Mouse (Mus musculus) skeletal muscle tissue, adult 2 months (tissue): ENCODE results near the gene Ptbp3.

ENCODE experiments used
- DNase-seq: peaks from one replicate; pipeline ENCODE4 v3.0.0-alpha.2; 2012; ENCODE audit warnings: low read depth, low spot score

Gene Ptbp3

DNA sequence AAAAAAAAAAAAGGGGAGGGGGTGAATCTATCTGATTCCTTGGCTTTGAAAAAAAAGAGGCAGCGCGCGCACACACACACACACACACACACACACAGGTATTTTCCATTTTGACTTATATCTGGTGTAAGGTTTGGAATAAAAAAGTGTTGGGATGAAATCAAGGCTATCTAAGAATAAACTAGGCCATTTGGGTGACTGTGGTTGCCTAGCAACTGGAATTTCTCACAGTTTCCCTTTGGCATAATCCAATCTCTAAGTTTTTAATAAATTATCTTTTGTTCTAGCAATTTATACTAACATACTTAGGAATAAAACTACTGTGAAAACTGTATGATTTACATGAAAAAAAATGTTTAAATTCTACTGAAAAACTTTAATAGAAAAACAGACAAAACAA lies 42.5 kb downstream of the Ptbp3 start:
- DNase-seq: no peak

DNA sequence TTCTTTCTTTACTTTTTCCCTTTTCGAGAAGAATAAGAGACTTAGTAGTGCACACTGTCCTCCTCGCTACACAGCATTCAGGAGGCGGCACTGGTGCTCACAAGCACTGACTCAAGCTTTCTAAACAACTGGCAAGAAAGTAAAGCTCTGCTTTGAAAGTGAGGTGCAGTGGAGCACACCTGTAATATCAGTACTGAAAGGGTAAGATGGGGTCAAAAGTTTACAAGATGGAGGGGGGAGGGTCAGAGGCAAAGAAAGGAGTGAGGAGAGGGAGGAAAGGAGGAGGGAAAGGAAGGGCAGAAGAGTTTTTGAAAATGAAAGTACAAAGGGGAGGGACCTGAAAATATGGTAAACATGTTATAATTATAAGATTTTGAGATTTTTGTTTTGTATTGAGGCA lies 43.7 kb downstream of the Ptbp3 start:
- DNase-seq: no peak

DNA sequence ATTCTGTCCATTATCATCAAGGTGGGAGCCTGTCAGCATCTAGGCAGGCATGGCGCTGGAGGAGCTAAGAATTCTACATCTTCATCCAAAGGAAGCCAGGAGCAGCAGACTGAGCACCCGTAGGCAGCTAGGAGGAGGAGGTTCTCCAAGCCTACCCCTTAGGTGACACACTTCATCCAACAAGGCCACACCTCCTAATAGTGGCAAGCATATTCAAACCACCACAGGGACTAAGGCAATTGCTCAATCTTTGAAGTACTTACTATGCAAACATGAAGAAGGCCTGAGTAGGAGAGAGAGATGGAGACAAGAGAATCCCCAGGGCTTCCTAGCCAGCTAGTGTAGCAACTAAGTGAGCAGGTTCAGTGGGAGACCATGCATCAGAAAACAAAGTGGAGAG lies 58.1 kb downstream of the Ptbp3 start:
- no peak for DNase-seq

DNA sequence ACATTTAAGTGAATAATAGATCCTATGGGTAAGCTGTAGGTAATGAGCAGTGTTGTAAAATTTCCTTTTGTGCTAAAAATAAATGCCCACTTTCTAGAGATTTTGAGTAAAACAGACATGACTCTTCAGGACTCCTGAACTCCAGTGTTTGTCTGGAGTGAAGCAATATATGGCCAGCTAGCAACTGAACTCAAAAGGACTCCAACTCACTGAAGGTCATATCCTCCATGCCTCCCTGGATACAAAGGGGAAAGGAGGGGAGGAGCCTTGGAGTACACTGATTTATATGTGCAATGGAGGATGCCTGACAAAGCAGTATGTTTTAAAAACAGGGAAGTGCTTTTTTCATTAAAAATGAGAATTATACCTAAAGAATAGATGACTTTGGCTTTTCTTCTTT lies 77.9 kb downstream of the Ptbp3 start:
- no peak for DNase-seq

DNA sequence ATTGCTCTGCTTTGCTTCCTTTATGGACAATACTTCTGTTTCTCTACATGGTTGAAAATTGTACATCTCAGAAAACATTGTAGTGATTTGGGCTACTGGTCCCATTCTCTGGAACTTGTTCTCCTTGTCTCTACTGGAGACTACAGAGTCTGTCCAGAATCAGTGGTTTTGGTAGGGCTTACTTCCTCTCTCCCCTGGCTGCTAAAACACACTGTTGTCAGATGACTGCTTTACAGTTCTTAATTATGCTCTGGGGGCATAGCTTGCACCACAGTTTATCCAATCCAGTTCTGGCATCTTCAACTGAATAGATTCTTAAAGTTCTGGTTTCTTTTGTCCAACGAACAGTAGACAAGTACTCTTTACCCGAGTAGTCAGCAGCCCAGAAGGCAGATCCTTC lies 83.7 kb downstream of the Ptbp3 start:
- no peak for DNase-seq

DNA sequence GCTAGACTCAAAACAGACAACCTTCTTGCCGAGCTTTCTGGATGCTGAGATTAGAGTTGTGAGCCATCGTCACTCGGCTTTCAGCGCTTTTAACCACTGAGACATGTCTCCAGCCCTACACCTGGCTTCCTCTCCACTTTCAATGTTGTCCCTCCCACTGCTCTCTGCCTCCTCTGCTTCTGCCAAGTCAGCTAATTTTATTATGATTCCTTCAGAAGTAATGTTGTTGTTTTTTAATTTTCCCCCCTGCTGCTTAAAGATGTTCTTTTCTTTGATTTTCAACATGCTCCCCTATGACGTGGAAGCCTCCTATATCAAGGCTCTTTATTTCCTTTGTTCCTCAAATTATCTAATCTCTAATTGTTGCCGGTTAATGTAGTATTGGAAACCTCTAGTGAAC lies 84.5 kb downstream of the Ptbp3 start:
- no peak for DNase-seq

DNA sequence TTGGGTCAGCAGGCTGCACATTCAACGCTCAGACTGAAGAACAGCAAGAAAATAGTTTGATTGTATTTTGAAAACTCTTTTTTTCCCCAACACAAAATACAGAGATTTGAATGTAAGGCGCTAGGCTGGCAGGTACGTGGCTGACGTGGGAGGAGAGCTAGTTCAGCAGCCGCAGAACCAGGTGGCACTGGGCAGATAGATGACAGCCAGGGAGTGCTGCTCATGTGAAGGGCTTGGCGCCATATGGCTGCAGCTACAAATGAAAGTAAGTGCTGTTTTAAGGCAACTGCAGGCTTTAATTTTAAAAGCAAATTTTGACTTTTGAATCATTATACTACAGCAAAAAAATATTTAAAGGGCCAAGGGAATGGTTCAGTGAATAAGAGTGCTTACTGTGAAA lies 86.7 kb downstream of the Ptbp3 start:
- no peak for DNase-seq

DNA sequence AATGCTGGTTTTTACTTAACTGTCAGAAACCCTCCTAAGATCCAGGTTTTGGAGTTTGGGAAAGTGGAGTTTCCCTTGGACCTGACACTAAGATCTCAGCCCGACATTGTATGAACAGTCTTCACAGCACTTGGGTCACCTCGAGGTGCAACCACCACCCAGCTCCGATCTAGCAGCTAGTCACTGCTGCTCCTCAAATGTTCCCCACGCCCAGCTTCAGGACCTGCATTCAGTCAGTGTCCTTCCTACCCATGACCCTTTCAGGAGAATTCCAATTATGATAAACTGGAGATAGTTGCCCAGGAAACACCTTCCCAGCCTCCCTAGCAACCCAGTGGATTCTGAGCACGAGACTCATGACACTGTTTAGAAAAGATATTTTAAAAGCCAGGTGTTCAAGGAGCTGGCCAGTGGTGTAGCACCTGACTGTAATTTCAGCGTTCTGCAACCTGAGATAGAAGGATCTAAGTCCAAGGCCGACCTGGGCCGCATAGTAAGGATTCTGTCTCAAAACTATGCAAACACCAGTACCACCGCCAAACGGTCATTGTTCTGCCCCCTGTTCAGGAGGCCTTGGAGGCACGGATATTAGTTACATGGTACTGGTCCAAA lies 87.9 kb downstream of the Ptbp3 start:
- DNase-seq: no peak

DNA sequence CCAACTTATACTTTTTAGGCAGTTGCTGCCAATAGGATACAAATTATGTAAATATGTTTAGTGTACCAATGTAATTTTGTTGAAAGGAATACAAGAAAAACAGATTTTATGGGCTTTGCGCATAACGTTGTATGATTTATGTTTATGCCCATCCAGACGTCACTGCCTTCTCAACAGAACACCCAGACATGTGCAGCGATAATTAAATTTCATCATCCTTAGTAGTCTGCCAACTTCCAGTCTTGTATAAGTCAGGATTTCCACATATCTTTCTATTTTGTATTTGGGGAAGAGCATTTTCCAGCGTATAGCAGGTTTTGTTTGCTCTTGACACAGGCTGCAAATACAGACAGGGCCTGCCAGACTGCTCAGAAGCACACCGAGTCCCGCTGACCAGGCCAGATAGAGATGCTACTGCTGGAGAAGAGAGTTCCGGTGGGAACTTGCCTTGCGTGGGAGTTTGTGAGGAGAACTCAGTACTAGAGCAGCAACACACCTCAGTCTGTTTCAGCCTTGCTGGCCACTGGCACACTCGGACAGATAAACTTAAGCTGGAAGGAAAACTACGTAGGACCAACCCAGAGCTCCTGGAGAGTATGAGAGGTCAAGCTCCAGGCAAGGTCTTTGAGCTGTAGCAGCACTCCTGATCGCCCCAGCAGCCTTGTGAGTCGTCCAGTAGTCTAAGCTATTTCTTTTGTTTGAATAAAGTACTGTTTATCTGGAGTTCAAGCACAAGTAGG lies 89.8 kb downstream of the Ptbp3 start:
- no peak for DNase-seq

DNA sequence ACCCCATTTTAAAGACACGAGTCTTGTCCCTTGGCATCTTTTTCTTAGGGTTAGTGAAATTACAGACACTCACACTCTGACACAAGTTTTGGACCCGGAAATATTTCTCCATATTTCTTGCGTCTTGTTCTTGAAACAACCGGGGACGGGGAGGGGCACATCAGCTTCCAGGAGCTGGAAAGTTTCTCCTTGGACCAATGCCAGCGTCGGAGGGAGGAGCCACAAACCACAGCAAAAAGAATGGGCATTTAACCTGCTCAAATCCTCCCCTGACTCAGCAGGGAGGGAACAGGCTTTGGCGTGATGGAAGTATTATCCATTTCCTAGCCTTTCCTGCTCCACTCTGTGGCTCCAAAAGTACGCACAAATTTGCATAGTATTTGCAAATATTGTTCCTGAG lies 91.2 kb downstream of the Ptbp3 start:
- DNase-seq: peak; percentile 15

DNA sequence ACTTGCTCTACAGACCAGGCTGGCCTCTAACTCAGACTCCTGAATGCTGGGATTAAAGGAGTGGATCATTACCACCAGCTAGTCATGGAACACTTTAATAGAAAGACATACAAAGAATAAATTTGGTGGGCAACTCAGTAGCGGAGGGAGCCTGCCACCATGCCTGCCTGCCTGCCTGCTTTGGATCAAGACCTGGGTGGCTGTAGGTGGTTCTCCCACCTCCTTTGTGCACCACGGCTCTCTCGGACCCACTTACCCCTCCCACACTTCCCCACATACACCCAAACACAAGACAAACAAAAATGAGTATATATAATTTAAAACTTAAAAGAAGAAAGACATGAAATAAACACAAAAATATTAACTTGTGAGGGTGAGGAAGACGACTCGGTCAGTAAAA lies 92.1 kb downstream of the Ptbp3 start:
- DNase-seq: no peak

DNA sequence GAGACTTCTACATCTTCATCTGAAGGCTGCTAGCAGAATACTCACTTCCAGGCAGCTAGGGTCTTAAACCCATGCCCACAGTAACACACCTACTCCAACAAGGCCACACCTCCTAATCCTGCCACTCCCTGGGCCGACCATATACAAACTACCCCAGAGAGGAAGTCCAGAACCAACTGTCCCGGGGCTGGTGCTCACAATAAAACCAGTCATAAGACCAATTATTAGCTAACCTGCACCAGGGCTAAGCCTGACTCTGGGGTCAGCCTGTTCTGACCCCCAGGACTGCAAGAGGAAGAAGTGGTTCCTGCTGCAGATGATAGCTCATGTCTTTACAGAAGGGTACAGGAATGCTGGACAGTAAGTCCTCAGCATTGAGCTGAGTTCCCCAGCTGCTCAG lies 93.7 kb downstream of the Ptbp3 start:
- DNase-seq: no peak

DNA sequence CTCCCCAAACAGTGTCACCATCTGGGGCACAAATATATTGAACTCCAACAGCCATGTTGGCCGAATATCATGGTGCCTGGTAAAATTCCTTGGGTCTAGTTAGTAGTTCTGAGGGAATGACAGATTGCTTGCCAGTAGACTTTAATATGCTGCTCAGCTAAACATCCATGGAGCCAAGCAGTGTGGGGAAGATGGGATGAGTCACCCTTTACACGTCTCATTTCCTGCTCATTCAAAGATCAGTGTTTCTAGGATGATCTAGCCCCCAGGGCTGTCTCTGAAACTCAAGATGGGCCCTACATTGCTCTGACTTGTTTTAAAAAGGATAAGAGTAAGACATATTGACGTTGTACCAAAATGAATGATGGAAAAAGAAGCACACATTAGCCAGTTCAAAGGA lies 95.1 kb downstream of the Ptbp3 start:
- DNase-seq: no peak

DNA sequence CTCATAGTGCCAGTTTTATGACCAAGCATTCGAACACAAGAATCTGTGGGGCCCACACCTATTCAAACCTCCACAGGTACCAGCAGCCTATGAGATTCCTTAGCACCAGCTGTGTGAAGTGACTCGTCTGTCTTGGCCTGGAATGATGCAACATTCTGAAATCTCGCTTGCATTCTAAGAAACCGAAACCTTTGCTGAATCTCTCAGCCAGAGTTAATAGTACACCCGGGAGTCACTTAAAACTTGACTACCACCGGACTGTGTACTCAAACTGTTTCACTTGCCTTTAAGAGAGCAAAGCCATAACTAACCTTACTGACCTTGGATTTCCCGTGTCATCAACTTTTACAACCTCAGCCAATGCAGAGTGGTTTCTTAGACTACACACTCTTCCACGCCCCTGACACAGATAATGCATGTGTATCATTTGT lies 96.6 kb downstream of the Ptbp3 start:
- no peak for DNase-seq

DNA sequence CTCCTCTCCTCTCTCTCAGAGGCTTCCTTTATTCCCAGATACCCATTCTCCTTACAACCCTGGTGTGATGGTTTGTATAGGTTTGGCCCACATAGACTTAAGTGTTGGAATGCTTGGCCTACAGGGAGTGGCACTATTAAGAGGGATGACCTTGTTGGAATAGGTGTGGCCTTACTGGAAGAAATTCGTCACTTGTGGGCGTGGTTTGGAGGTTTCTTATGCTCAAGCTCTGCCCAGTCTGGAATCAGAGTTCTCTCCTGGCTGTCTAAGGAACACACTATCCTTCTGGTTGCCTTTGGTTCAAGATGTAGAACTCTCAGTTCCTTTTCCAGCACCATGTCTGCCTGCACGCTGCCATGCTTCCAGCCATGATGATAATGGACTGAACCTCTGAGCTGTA lies 98.3 kb downstream of the Ptbp3 start:
- DNase-seq: no peak

DNA sequence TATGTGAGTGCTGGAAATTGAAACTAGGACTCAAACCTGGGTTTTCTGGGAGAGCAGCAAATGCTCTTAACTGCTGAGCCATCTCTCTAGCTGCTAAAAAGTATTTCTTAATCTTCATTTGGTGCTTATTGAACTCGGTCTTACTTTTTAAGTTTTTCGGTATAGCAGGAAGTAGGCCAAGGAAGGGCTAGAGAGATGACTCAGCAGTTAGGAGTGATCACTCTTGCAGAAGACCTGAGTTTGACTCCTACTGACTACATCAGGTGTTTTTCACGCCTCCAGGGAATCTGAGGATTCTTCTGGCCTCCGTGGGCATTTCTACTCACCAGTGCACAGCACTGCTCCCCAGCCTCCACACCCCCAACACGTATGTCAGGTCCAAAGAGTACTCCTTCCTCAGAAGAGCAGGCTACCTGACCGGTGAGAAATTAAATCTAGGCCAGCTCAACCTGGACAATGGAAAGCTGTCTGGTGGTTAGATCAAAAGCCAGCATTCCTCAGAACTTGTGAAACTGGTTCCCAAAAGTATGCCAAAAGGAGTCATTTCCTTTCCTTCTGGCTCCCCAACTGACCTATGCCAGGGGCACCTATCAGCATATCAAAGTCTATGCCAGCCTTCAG lies 98.8 kb downstream of the Ptbp3 start:
- DNase-seq: no peak

DNA sequence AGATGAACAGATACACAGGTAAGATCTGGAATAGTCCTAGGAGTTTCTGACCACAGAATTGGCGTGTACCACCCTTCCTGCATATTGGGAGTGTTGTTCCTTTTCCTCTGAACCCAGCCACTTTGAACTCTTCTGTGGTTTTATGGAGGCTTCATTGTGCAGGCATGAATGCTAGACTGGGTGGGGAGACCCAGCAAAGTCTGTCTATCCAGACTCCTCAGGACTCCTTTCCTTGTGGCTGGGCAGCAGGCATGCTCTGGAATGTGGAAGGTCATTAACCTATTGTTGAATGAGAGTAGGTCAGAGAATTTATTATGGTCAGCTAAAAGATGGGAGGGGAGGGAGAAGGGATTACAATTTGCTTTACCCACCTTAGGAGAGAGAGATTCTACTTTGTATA lies 101.9 kb downstream of the Ptbp3 start:
- DNase-seq: no peak

DNA sequence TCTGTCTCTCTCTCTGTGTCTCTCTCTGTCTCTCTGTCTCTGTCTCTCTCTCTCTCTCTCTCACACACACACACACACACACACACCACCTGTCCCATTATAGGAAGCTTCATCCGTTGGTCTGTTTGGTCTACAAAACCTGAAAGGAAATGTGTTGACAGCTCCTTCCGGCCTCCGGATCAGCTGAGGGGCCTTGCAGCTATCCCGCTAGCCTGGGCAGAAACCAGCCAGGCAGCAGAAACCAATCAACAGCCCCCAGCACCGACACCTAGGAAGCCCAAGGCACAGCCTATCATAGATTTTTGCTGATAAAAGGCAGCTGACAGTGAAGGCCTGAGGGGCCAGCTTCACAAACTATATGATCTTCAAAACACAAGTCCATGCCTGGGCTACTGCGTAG lies 103.6 kb downstream of the Ptbp3 start:
- DNase-seq: peak; percentile 9

DNA sequence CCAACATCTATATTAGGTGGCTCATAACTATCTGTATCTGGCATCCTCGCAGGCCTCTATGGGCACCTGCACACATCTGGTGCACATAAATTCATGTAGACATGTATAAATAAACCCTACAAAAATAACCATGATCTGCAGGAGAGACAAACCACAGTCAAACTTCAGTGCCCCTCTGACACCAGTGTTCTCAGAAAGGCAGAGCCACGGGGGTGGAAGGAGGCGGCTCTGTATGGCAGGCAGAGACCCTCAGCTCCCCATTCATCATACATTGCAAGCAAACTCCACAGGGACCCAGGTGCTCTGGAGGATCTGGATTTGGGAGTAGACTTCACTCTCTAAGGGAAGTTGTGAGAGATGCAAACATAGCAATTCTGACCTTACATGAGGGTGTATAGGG lies 104.2 kb downstream of the Ptbp3 start:
- no peak for DNase-seq

DNA sequence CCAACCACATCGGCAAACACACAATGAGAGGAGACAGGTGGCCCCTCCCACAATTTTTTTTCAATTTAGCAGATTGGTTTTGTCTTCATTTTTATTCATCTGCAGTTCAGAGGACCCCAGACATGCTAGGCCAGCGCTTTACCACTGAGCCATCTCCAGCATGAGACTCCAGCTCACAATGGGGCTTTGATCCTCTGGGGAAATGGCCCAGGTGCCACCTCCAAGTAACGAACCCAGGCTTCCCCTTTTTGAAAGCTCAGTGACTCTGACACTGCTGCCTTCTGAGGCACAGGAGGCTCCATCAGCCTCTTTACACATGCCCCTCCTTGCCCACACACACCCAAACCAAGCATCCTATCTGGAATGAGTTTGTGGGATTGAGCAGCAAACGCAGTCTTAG lies 105.1 kb downstream of the Ptbp3 start:
- DNase-seq: no peak

DNA sequence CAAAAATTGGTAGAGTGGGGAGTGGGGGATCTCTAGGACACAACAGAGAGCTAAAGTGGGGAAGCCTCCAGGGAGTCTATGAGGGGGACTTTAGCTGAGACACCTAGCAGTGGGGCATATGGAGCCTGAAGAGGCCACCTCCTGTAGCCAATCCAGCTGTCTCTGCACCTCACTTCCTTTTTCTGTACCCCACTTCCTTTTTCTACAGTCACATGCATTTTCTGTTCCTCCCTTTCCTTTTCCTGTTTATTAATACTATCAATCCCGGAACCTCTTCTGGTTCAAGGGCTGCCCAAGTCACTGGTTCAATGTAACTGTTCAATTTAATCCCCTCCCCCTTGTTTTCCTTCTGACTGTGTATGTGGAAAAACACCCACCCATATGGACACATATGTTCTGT lies 107.9 kb downstream of the Ptbp3 start:
- peak; percentile 24 for DNase-seq

DNA sequence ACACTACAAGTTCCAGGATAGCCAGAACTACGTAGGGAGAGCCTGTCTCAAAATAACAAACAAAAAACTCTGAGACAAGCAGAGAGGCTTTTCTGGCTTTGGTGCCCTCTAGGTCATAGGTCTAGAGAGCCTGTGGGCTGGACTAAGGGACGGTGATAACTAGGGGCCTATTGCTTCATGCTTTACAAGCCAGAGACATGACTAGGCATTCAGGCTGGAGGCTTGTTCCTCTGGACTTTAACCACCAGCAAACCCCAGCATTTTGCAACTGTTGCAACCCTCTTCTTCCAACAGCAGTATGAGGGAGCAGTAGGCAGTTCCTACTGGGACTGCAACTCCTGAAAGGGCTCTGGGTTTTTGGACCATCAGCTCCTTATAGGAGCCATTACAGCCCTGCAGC lies 109.2 kb downstream of the Ptbp3 start:
- DNase-seq: peak; percentile 29

DNA sequence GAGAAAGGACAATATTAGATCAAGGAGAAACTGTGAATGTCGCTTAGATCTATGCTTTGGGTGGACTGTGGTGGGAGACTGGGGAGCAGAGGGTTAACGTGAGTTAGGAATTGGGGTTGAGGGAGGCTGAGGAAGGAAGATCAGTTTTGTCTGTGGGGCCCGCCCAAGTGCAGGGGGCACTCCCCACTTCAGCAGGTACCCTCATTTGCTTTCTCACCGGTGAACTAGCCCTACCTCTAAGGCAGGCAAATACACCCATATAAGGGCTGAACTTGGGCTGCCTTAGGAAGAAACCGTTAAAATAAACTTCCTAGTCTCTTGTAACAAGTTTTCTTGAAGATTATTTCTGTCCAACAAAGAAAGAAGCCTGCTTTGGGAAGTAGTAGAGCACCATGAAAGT lies 110.1 kb downstream of the Ptbp3 start:
- DNase-seq: no peak
